Comparison of ENCODE assay signal across 16 mouse cellular contexts in genomic region chr4:84092509-84092908, GRCm38 (mm10).
A peak's percentile ranks its signal among the peaks of the same experiment; 100 is the strongest.
DNase-seq lines count a peak whose midpoint lies in the region; ATAC-seq and TF ChIP-seq lines count a peak whose summit lies in the region.
"Had no signal": no experiment of that assay in that cellular context is flagged by ENCODE, and none has a peak within 500 bp of the region (broad histone marks: within the 10 kb centered on the region; RNA-seq: fewer than 3 reads in every experiment).

No protein-coding gene starts in this region.

- no peak overlapping the region for H3K4me2 ChIP-seq in intestine, embryonic 14.5 days (ENCODE audit: low read length)
- H3K4me2 ChIP-seq in intestine, postnatal 0 days (replicated peaks; ENCODE audit: low read depth), result no peak overlapping the region
- H3K4me2 ChIP-seq: forebrain, embryonic 12.5 days; liver, embryonic 12.5 days; lung, embryonic 15.5 days had no signal

- H3K9me3 ChIP-seq in intestine, embryonic 14.5 days (ENCODE audit: control insufficient read depth, low read length), result no peaks in the 10 kb centered on the region
- H3K9me3 ChIP-seq in intestine, postnatal 0 days (ENCODE audit: control insufficient read depth), result no peaks in the 10 kb centered on the region
- H3K9me3 ChIP-seq in hindbrain, embryonic 10.5 days, result no peaks in the 10 kb centered on the region
- no peaks in the 10 kb centered on the region for H3K9me3 ChIP-seq in limb, embryonic 10.5 days (replicated peaks)
- H3K9me3 ChIP-seq: forebrain, embryonic 12.5 days; liver, embryonic 12.5 days; lung, embryonic 15.5 days had no signal

- peaks cover 19% of the 10 kb centered on the region for H3K4me1 ChIP-seq in intestine, embryonic 14.5 days (replicated peaks; ENCODE audit: control insufficient read depth, insufficient read depth, low read length)
- no peaks in the 10 kb centered on the region for H3K4me1 ChIP-seq in intestine, postnatal 0 days (replicated peaks; ENCODE audit: control insufficient read depth, insufficient read depth, low read length)
- H3K4me1 ChIP-seq in hindbrain, embryonic 10.5 days (replicated peaks), result peaks cover 13% of the 10 kb centered on the region; the same call in 1 of the 2 replicates
- peaks cover 20% of the 10 kb centered on the region for H3K4me1 ChIP-seq in limb, embryonic 10.5 days
- H3K4me1 ChIP-seq: forebrain, embryonic 12.5 days; liver, embryonic 12.5 days had no signal

- DNase-seq in cerebellum, postnatal 36 days, result peak; percentile 12 to 16
- DNase-seq in cerebellum, adult 18-20 months, result no peak
- no peak for DNase-seq in intestine, embryonic 14.5 days (ENCODE audit: low spot score)
- no peak for DNase-seq in hindbrain, embryonic 10.5 days (ENCODE audit: low spot score)
- no peak for DNase-seq in limb, embryonic 10.5 days (ENCODE audit: low spot score)
- DNase-seq in lung, postnatal 14 days, result no peak
- DNase-seq: embryo, embryonic 11 days; kidney, adult 2 months; kidney, postnatal 4 days; thymus, adult 18-20 months had no signal

- no peaks in the 10 kb centered on the region for H3K27me3 ChIP-seq in intestine, embryonic 14.5 days (replicated peaks; ENCODE audit: control insufficient read depth, insufficient read depth, low read length)
- H3K27me3 ChIP-seq in intestine, postnatal 0 days (replicated peaks; ENCODE audit: control insufficient read depth, insufficient read depth, low read length), result no peaks in the 10 kb centered on the region
- 0 out of 2 replicates have a peak, but pooled peaks cover 2% of the 10 kb centered on the region for H3K27me3 ChIP-seq in hindbrain, embryonic 10.5 days (ENCODE audit: insufficient read depth, poor library complexity, severe bottlenecking)
- H3K27me3 ChIP-seq in limb, embryonic 10.5 days (ENCODE audit: low read depth, poor library complexity, severe bottlenecking), result no peaks in the 10 kb centered on the region
- H3K27me3 ChIP-seq: forebrain, embryonic 12.5 days; liver, embryonic 12.5 days; lung, embryonic 15.5 days; Patski had no signal

- ATAC-seq in intestine, embryonic 14.5 days (replicated peaks; ENCODE audit: low FRiP score, low TSS enrichment, low read depth), result 0 out of 2 replicates have a peak, but pooled peaks have one; percentile 8
- no peak for ATAC-seq in intestine, postnatal 0 days
- no peak for ATAC-seq in inflammation-experienced regulatory T-cells, adult 6 months
- ATAC-seq: liver, embryonic 12.5 days; Patski had no signal

- TF ChIP-seq CTCF in intestine, postnatal 0 days (IDR thresholded peaks at IDR 0.05; ENCODE audit: low read depth), result no peak

- H3K4me3 ChIP-seq in intestine, embryonic 14.5 days (ENCODE audit: low read depth, low read length), result no peak overlapping the region
- H3K4me3 ChIP-seq in intestine, postnatal 0 days (ENCODE audit: low read depth, low read length), result no peak overlapping the region
- no peak overlapping the region for H3K4me3 ChIP-seq in hindbrain, embryonic 10.5 days
- H3K4me3 ChIP-seq in limb, embryonic 10.5 days, result no peak overlapping the region
- H3K4me3 ChIP-seq: forebrain, embryonic 12.5 days; liver, embryonic 12.5 days; lung, embryonic 15.5 days had no signal

- WGBS in intestine, embryonic 14.5 days, result 56% methylated on average over 9 of the region's 9 CpGs
- WGBS in intestine, postnatal 0 days, result 65% methylated on average over 9 of the region's 9 CpGs
- 67% methylated on average over 9 of the region's 9 CpGs for WGBS in hindbrain, embryonic 10.5 days
- 69% methylated on average over 9 of the region's 9 CpGs for WGBS in limb, embryonic 10.5 days

- no peak overlapping the region; the same call in 1 of the 2 replicates for H3K27ac ChIP-seq in intestine, embryonic 14.5 days (ENCODE audit: low read depth)
- no peak overlapping the region for H3K27ac ChIP-seq in intestine, postnatal 0 days (ENCODE audit: low read depth, low read length)
- 0 out of 2 replicates have a peak overlapping the region, but pooled peaks have one; percentile 5 for H3K27ac ChIP-seq in hindbrain, embryonic 10.5 days
- H3K27ac ChIP-seq in limb, embryonic 10.5 days, result peak overlapping the region; percentile 37; the same call in 1 of the 2 replicates
- H3K27ac ChIP-seq: forebrain, embryonic 12.5 days; liver, embryonic 12.5 days; lung, embryonic 15.5 days had no signal

- H3K36me3 ChIP-seq in intestine, embryonic 14.5 days (ENCODE audit: control insufficient read depth, insufficient read depth, low read length), result no peaks in the 10 kb centered on the region
- H3K36me3 ChIP-seq in intestine, postnatal 0 days (ENCODE audit: control insufficient read depth, insufficient read depth), result no peaks in the 10 kb centered on the region
- H3K36me3 ChIP-seq in hindbrain, embryonic 10.5 days, result no peaks in the 10 kb centered on the region
- H3K36me3 ChIP-seq in limb, embryonic 10.5 days, result no peaks in the 10 kb centered on the region
- H3K36me3 ChIP-seq: forebrain, embryonic 12.5 days; liver, embryonic 12.5 days; lung, embryonic 15.5 days had no signal

- H3K9ac ChIP-seq in intestine, embryonic 14.5 days (ENCODE audit: low read length), result no peak overlapping the region
- no peak overlapping the region for H3K9ac ChIP-seq in intestine, postnatal 0 days (ENCODE audit: low read depth, low read length)
- H3K9ac ChIP-seq: forebrain, embryonic 12.5 days; liver, embryonic 12.5 days; lung, embryonic 15.5 days had no signal

Comparison
In these comparisons a context has a peak if more than half of its experiments do, and no peak if none do; other contexts are left out.
1. DNase-seq: peak in cerebellum, postnatal 36 days (2 of 2); none in cerebellum, adult 18-20 months (0 of 2), intestine, embryonic 14.5 days (single experiment), hindbrain, embryonic 10.5 days (single experiment), limb, embryonic 10.5 days (single experiment) and lung, postnatal 14 days (single experiment).
2. H3K27ac ChIP-seq: peak in hindbrain, embryonic 10.5 days (single experiment) and limb, embryonic 10.5 days (single experiment); none in intestine, embryonic 14.5 days (single experiment) and intestine, postnatal 0 days (single experiment).